Mouse (Mus musculus) lung, postnatal 36 days (tissue): ENCODE results near the gene Ly6g5b.

Experiments used
- DNase-seq: peaks from one replicate; pipeline ENCODE4 v3.0.0; 2022; ENCODE audit warnings: mixed read lengths

Ly6g5b gene

DNA sequence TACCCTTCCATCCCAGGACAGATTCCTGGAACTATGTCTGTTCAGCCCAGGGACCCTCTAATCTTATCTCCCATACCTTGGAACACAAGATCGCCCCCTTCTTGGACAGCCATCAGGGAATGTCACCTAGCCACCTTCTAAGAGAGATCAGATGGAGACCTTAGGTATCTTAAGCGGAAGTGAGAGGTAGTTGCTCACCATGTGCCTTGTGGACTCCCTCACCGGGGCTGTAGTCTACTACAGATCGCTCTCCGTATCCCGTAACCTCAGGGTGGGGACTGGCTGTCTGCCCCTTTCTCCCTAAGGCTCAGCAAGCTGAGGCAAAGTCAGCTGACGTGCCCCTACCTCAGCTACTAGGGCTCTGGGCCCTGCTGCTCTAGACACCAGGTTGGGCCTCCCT lies 11.1 kb downstream of the Ly6g5b start:
- DNase-seq, result no peak

DNA sequence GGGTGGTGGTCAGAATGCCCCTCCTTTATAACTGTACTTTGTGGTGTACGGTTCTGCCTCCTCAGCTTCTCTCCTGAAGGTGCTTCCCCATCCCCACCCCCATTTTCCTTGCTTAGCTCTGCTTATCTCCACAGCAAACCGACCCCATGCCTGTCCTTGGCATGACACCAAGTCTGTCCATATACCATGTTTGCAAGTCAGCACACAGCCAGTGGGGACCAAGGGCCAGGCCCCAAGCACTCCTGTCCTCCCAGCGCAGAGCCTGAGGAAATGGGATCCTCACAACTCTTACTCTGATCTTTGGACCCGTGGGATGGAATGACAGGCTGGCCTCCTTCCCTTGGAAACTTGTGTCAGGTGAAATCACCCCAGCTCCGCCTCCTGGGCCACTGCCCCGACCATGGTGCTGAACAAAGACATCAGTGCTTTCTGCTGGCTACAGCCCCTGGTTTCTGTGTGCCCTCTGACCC lies 12.0 kb downstream of the Ly6g5b start:
- no peak for DNase-seq

DNA sequence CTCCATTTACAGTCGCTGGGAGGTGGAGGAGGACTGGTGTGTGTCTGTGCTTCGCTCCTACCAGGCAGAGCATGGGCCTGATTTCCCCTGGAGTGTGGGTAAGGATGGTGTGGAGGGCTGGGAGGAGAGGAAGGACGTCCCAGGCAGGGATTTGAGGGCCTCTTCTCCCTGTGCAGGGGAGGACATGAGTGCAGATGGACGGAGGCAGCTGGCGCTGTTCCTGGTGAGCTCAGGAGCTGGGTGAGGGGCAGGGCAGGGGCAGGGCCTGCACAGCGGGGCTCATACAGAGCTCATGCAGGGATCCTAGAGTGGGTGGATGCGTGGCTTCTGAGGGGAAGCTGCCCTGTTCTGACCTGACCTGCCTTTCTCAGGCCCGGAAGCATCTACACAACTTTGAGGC lies 12.9 kb downstream of the Ly6g5b start:
- DNase-seq, result no peak

DNA sequence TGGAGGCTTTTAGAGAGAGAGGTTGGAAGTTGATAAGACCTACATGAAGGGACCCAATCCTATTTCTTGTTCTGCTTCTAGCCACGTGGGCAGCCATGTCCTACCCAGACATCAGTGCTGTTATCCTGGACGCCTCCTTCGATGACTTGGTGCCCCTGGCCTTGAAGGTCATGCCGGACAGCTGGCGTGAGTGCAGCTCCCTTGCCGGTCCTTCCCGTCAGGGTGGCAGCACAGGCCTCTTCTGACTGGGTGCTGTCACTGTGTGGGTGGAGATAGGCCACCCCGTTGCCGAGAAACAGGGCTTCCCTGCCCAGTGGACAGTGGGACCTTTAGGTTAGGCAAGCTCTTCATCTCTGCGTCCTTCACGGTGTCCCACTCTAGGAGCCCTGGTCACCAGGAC lies 14.1 kb downstream of the Ly6g5b start:
- DNase-seq, result no peak

DNA sequence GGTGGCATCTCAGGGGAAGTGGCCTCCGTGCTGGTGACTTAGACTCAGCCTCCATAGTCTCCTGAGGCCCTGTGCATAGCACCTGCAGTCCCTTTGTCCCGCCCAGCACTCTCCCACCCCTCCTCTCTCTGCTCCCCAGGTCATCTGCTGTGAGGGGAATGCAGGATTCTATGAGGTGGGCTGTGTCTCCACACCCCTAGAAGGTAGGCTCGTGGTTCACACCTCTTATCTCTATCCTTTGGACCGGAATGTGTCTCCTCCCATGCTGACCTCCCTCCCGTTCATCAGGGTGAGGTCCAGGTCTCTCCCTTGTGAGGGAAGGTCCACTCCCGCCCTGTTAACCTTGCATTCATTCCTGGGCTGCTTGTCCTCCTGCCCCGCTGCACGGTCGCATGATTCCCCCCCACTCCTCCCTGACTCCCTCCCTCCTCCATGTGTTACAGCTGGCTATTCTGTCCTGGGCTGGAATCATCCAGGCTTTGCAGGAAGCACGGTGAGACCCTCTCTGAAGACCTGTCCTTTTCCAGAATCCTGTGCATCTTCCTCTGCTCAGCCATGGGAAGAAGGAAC lies 14.9 kb downstream of the Ly6g5b start:
- no peak for DNase-seq

DNA sequence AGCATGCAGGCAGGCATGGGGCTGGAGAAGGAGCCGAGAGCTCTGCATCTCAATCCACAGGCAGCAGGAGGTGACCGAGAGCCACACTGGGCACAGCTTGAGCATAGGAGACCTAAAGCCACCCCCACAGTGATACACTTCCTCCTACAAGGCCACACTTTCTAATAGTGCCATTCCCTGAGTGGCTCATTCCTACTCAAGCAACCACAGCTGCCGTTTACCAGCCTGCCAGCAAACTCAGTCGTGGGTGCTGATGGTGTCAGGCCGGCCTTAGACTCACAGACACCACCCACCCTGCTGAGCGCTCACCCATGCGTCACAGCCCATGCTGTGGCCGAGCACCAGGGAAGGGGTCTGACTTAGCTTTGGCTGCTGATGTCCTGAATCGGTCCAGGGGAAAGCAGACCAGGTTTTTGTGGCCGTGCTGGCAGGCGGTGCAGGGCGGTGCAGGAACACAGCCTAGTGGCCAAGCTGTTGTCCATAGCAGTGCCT lies 18.0 kb downstream of the Ly6g5b start:
- peak; percentile 48 for DNase-seq

DNA sequence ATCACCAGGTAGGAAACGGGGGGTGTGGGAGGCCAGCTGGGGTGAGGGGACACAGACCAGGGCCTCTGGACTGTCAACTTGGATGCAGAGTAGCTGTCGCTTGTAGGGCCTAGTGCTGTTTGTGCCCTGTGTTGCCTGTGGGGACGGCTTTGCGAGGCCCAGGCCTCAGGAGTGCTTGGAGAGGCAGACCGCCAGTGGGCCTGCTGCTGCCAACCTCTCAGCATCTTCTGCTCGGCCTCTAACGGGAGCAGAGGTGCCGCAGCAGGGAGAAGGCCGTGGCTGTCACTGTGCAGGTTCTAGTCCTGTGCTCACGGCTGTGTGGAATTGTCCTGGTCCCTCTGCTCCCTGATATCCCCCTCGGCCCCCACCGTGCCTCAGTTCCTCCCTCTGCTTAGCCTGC lies 18.6 kb downstream of the Ly6g5b start:
- DNase-seq, result no peak

DNA sequence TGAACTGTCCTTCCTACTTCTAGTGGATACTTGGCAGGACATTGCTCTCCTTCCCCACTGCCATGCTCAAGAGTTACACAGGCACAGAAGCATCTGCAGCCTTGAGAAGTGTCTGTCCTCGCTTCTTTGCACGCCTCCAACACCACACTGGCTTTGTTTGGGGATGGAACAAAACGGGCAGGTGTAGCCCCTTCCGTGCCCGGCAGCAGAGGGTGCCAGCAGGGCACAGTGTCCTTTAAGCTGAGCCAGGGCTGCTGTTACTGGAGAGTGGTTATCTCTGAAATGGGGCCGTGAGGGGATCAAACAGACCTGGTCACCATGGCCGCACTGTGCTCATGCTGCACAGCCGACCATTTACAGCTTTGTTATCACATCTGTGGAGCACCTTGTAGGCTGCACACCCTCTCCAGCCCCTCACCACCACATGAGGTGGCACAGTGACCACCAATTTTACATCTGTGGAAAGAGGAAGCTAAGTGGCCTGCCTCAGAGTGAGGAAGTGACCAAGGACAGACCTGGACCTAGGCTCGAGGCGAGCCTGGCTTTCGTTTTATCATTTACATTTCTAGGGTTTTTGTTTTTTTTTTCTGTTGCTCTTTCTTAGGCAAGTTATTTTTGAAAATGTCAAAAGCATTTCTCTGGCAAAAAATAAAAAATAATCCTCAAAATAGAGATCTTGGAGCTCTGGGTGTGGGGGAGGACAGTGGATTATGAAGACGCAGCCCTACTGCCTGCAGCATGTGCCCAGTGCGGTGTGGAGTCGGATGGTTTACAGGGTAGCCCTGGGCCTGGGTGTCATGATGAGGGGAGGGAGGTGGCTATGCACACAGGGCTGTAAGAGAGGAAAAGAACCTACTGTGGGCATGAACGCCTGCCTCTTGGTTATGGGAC lies 20.5 kb downstream of the Ly6g5b start:
- no peak for DNase-seq

DNA sequence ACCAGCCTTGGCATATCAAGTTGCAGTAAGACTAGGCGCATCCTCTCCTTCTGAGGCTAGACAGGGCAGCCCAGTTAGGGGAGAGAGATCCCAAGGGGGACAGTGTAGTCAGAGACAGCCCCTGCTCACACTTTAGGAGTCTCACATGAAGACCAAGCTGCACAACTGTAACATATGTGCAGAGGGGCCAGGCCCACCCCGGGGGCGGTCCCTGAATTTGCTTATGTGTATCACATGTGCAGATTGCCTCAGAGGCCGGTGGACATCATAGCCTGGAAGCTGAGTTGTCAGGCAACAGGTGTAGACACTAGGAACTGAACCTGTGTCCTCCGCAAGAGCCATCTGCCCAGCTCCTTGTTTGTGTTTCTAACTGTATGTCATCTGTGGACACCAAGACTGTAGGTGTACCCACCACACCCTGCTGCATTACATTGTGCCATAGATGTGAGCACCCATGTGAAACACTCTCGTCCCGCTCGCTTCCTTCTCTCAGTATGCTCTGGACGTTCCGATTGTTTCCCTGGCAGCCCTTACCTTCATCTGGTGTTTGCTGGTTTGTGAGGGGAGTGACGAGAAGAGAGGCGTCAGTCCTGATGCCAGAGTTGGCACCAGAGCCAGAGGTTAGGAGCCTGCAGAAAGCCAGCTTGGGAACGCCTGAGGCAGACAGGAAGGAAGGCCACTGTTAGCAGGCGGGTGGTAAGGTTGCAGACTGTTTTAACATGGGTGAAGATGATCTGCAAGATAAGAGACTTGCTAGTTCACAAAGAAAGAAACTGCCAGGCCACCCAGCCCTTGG lies 22.6 kb downstream of the Ly6g5b start:
- DNase-seq, result peak; percentile 57

DNA sequence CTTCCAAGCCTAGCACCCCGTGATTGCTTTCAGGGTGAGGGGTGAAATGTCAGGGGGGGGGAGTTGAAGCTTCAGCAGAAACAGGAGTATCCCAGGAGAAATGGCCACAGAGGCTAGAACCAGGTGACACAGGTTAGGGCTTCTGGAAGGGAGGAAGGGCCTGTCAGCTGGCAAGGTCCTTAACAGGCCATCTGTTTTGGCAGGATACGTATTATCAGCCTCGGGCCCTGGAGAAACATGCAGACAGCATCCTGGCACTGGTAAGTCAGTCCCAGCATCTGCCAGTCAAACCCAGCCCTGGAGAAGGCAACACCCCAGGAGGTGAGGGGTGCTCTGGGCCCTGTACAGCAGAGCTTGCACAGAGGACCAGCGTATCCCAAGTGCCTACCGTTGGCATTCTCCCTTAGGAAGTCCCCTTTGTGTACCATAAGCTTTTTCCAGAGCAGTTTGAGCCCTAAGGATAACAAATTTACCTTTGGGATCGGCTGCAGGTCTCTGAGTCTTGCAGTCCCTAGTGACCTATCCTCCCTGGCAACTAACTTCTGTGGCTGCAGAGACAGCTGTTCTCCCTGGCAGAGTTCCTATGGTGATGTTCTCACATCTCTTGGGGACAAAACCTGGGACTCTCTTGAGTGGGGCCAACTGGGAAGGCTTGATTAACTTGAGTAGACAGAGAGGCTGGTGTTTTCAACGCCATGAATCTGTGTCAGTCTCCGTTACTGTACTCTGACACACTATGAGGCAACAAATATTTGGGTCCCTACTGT lies 24.9 kb downstream of the Ly6g5b start:
- peak; percentile 33 for DNase-seq

DNA sequence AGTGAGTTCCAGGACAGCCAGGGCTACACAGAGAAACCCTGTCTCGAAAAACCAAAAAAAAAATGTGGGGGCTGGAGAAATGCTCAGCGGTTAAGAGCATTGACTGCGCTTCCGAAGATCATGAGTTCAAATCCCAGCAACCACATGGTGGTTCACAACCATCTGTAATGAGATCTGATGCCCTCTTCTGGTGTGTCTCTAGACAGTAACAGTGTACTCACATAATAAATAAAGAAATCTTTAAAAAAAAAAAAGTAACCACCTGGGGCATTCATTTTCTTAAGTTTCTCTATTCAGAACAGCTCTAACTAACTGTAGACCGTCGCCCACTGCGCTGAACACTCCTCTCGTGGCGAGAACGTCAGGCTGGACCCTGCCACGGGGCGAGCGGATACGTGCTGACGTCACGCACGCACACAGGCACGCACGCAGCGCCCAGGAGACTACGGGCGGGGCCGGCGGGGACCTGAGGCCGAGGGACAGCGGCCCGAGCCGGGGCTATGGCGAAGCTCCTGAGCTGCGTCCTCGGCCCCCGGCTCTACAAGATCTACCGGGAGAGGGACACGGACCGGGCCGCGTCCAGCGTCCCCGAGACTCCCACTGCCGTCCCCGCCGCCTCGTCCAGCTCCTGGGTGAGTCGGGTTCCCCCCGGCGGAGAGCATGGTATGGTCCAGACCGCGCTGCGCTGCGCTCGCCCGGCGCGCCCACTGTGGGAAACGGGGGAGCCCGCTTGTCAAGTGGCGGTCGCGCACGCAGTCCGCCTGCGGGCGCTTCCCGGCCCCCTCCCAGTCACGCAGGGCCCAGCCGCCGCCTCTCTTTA lies 26.2 kb downstream of the Ly6g5b start, which contains the start of gene Abhd16a:
Gene Abhd16a (plus strand): TSS at position 439 of the 820 bp plus-strand sequence.
- peak; percentile 97 for DNase-seq

DNA sequence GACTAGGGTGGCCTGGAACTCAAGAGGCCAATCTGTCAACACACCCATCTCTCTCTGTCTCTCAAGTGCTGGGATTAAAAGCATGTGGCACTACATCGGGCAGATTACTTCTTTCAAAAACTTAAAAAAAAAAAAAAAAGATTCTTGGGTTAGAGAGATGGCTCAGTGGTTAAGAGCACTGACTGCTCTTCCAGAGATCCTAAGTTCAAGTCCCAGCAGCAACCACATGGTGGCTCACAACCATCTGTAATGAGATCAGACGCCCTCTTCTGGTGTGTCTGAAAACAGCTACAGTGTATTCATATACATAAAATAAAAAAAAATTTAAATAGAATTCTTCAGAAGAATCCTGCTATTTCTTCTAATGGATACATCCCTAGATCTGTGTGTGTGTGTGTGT lies 27.1 kb downstream of the Ly6g5b start:
- no peak for DNase-seq

DNA sequence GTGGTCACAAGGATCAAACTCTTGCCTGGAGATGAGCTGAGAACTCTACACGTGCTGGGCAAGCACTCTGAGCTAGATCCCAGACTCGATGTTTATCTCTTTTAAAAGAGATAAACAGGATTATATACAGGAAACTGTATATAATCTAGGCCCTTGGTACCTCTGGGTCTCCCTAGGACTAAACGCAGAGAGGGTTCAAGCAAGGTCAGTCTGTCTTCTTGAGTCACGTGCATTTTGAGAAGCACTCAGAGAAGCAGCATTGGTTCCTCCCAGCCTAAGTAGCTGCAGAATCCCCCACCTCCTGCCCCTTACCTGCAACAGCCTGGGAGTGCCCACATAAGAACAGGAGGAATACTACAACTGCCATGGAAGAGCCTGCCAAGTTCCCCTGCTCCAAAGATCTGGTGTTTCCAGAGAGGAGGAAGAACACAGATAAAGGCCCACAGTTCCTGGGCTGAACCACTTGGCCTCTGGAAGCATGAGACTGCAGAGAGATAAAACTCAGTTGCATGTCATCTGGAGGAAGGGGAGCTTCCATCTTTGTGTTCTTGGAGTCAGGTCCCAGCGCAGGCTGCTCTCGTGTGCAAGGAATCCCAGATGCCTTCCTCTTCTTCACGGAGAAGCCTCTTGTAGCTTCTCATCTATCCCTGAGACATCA lies 29.9 kb downstream of the Ly6g5b start, which contains the start of gene Ly6g6f:
Gene Ly6g6f (minus strand): TSS at position 403 of the 658 bp plus-strand sequence.
- no peak for DNase-seq

DNA sequence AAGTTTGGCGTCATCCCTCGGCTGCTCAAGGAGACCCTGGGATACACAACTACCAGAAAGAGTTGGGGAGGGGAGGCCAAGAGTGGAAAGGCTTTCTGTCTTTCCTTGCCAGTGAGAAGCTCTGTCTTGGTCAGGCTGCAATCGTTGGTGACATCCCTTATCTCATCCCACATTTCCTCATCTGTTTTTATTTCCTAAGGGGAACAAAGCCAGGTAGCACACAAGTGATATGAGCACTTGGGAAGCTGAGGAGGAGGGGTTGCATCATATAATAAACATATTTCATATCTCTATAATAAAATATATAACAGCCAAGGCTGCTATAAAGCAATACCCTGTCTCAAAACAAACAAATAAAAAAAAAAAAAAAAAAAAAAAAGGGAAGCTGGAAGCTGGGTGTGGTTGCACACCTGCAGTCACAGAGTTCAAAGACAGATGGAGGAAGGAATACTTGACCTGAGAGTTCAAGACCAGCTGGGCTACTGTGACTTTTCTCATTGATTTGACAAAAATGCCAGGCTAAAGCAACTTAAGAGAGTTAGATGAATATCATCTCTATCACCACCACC lies 31.2 kb downstream of the Ly6g5b start:
- DNase-seq, result no peak

DNA sequence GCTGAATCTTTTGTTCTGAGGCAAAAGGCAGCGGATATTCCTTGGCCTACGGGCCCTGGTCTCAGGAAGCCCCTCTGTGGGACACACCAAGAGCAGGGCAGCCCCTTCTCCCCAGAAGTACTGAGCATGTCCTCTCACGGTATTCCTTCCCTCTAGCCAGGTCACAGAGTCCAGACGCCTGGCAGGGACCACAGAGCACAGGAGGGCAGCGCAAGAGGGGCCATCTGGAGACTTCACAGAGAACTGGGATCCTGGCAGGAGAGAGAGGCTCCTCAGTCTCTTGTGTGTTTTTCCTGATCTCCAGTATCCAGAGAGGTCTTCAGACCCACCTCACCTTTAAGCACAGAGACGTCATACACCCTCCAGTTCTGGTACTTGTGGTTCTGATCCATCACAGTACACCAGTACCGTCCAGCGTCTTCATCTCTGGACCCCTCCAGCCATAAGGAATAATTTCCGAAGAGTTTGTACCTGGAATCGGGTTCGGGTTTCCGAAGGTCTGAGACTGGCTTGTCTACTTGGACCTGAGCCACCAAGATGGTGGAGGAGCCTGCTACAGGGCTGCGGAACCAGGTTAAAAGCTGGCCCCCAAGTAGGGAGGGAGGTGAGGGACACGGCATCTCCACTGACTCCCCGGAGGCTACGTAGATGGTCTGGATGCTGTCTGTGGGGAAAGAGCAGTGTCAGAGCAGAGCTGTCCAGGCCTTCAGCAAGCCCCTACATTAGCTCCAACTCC lies 32.2 kb downstream of the Ly6g5b start:
- no peak for DNase-seq

DNA sequence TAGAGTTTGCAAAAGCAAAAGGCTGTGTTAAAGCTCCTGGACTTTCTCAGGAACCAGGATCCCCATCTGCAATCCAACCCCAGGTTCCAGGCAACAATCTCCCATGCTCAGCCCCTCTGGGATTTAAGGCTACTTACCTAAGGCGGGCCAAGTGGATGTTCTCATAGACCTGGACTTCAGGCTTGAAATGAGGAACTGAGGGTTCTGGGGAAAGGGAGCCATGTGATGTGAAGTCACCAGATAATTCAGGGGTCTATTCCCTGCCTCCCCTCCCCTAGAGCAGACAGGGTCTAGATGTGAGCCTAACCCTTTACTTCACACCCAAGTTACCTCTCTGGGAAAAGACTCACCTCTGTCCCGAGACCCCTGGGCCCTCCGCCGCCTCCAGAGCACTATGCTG lies 34.5 kb downstream of the Ly6g5b start:
- no peak for DNase-seq

DNA sequence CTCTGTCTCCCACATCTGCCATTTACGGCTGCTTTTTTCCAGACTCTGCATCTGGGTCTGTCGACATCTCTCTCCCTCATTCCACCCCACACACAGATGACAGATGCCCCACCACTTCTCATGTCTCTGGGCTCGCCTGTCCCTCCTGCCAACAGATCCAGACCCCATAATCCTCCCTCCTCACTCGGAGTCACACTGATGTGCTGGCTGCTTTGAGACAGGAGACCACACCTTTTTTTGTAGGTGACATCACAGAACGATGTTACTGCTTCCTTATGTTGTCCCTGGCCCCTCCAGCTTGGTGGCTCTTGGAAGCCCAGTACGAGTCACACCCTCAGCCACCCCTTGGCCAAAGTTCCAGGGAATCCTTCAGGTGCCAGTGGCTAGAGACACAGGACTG lies 35.0 kb downstream of the Ly6g5b start:
- DNase-seq, result no peak

DNA sequence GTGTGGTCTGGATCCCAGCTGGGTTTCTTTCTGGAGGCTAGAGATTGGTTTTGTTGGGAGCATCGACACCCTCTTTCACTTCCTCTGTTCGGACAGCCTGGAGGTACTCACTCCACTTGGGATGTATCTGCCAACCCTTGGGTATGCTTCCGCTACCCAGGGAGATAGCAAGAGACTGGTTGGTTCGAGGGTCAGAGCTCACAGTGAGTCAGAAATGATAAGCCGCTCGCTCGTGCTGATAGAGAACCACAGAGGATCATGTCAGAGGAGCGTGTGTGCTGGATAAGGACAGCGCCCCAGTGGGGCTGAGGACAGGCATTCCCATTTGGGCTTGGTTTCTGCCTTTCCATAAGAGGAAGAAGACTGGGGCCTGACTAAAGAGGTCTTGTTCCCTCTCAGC lies 35.5 kb downstream of the Ly6g5b start:
- DNase-seq, result no peak

DNA sequence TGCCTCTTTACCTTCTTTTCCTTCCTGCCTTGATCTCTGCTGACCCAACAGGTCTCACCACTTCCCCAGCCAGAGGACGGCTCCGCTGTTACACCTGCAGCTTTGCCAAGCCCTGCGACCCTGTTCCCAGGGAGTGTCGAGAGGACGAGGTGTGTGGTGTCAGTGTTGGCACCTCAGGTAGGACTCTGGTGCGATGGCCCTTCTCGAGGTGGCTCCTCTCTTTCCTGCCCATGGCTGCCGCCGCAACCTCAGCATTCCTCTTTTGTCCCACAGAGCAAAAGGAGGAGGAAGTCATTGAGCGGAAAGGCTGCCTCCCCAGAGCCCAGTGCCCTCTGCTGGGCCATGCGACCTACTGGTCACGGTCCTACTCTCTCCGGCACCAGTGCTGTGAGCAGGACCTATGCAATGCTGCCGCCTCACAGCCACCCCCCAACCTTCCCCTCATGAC lies 37.4 kb downstream of the Ly6g5b start, which contains the start of gene Ly6g6d:
Gene Ly6g6d (minus strand): TSS at position 280 of the 448 bp plus-strand sequence.
- peak; percentile 80 for DNase-seq

DNA sequence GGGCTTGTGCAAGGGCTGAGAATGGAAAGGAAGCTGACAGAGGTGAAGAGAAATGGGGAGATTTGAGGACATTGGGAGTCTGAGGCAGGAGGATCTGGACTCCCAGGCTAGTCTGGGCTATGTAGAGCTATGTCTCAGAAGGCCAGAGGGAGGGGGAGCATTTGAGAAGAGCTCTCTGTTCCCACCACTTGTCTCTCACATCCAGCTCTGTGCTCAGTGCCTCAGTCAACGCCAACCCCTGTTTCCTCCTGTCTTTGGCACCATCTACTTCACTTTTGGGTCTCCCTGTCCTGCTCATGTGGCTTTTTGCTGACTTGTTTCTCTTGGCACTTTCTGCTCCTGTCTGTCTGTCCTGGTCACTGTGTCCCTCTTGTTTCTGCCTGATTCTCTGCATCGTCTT lies 37.9 kb downstream of the Ly6g5b start:
- DNase-seq, result no peak
